Mouse (Mus musculus) small intestine, adult 2 months (tissue): Measurements from ENCODE around the gene Gm49027. TPM values are rescaled to one million over a fixed set of nuclear protein-coding genes. Genes with fewer than 3 reads are reported as not detected.
"Not testable (repeated sequence)": the region's sequence is repeated elsewhere in the genome, so short reads cannot be mapped to it uniquely, and the experiment has no call there.

ENCODE experiments used
- H3K27ac ChIP-seq: fragments of 200-500 bp; 2 replicates; pipeline ENCODE4 v1.5.1; 2012; ENCODE audit warnings: low read depth, low read length, control low read depth, inconsistent platforms; ENCODE audit not compliant: insufficient read depth
- H3K27me3 ChIP-seq: fragments of 200-500 bp; 2 replicates; pipeline ENCODE4 v1.6.1; 2012; ENCODE audit warnings: mild to moderate bottlenecking, moderate library complexity, low read length, inconsistent platforms; ENCODE audit not compliant: control insufficient read depth, insufficient read depth
- H3K36me3 ChIP-seq: fragments of 200-500 bp; 2 replicates; pipeline ENCODE4 v1.6.1; 2012; ENCODE audit warnings: mild to moderate bottlenecking, low read length, control low read depth, inconsistent platforms; ENCODE audit not compliant: control insufficient read depth, insufficient read depth
- H3K4me1 ChIP-seq: fragments of 200-500 bp; 2 replicates; pipeline ENCODE4 v1.6.1; 2012; ENCODE audit warnings: low read length, inconsistent platforms, mixed read lengths; ENCODE audit not compliant: control insufficient read depth, insufficient read depth, insufficient read length
- H3K4me3 ChIP-seq: fragments of 200-500 bp; 2 replicates; pipeline ENCODE4 v1.5.1; 2012; ENCODE audit warnings: low read depth, mild to moderate bottlenecking, control low read depth, inconsistent platforms, low read length, moderate library complexity
- CTCF ChIP-seq: fragments of 200-500 bp; IDR thresholded peaks from 2 replicates; pipeline ENCODE4 v1.5.1; 2012; ENCODE audit warnings: low read depth, mild to moderate bottlenecking, control low read depth, inconsistent platforms, low read length, moderate library complexity, mixed read lengths; ENCODE audit not compliant: insufficient replicate concordance, insufficient read length; ENCODE audit errors: extremely low read depth
- POLR2A ChIP-seq: fragments of 200-500 bp; IDR thresholded peaks from 2 replicates; pipeline ENCODE4 v1.6.1; 2012; ENCODE audit warnings: low read depth, mild to moderate bottlenecking, control low read depth, inconsistent platforms, low read length, moderate library complexity
- WGBS: fragments of 180-500 bp; shearing (Covaris S2); methylation state at CpG from one replicate; pipeline ENCODE4 v1.1.7; 2018; 5-methylcytosine and 5-hydroxymethylcytosine counted together
- polyA plus RNA-seq: library from polyadenylated mRNA; depleted of rRNA; stranded (reverse); fragments of >200 nt; gene quantifications from 2 replicates; pipeline ENCODE4 v1.2.3, GENCODE M21; 2012

Gm49027 gene
- polyA plus RNA-seq, 1 experiment = 9.3 TPM

GRCm38 (mm10) chr5:123520666-123521065 lies 4.6 kb downstream of the Gm49027 start:
- 91% methylated on average over 9 of the region's 9 CpGs for WGBS
- no peak overlapping the region for H3K27ac ChIP-seq
- peaks cover 22% of the 10 kb centered on the region for H3K36me3 ChIP-seq
- peaks cover 3% of the 10 kb centered on the region for H3K4me1 ChIP-seq
- no peak overlapping the region for H3K4me3 ChIP-seq
- no peaks in the 10 kb centered on the region for H3K27me3 ChIP-seq
- TF ChIP-seq CTCF (no peak), POLR2A (no peak)

GRCm38 (mm10) chr5:123514871-123515270 lies 10.4 kb downstream of the Gm49027 start:
- Histone ChIP-seq H3K27ac (no peak overlapping the region), H3K4me3 (no peak overlapping the region), H3K36me3 (peaks cover 23% of the 10 kb centered on the region), H3K4me1 (no peaks in the 10 kb centered on the region), H3K27me3 (no peaks in the 10 kb centered on the region)
- no peak for TF ChIP-seq CTCF
- TF ChIP-seq POLR2A = no peak
- WGBS = 95% methylated on average over 5 of the region's 5 CpGs

- peaks cover 9% of the 10 kb centered on the region for H3K4me1 ChIP-seq
- no peak overlapping the region for H3K27ac ChIP-seq
- peaks cover 14% of the 10 kb centered on the region for H3K36me3 ChIP-seq
- no peak overlapping the region for H3K4me3 ChIP-seq
- WGBS = 52% methylated on average over 3 of the region's 3 CpGs
- TF ChIP-seq CTCF (no peak), POLR2A (no peak)
- peaks cover 17% of the 10 kb centered on the region for H3K27me3 ChIP-seq
Observed at GRCm38 (mm10) chr5:123512102-123512501, 13.2 kb downstream of the Gm49027 start.

- H3K4me1 ChIP-seq, H3K27ac ChIP-seq, H3K4me3 ChIP-seq, H3K36me3 ChIP-seq: not testable (repeated sequence)
- WGBS = 81% methylated on average over 3 of the region's 3 CpGs
- H3K27me3 ChIP-seq = peaks cover 23% of the 10 kb centered on the region
Observed at GRCm38 (mm10) chr5:123511426-123511825, 13.9 kb downstream of the Gm49027 start.

GRCm38 (mm10) chr5:123510160-123510559 lies 15.1 kb downstream of the Gm49027 start, which contains the start of gene B3gnt4:
Gene B3gnt4 (plus strand): TSS chr5:123510460.
- peaks cover 9% of the 10 kb centered on the region for H3K4me1 ChIP-seq
- no peak within 1 kb of the TSS for H3K27ac ChIP-seq
- no peak within 1 kb of the TSS for H3K4me3 ChIP-seq
- 85% methylated on average over 5 of the region's 5 CpGs for WGBS
- TF ChIP-seq POLR2A (no peak), CTCF (no peak)
- H3K36me3 ChIP-seq = peaks cover under 1% of the 10 kb centered on the region; the same call in 1 of the 2 replicates
- peaks cover 23% of the 10 kb centered on the region for H3K27me3 ChIP-seq

- WGBS = 13% methylated on average over 12 of the region's 12 CpGs
- H3K4me3 ChIP-seq = peak overlapping the region; percentile 76
- H3K27ac ChIP-seq = no peak overlapping the region
- peaks cover 23% of the 10 kb centered on the region for H3K27me3 ChIP-seq
- peaks cover 9% of the 10 kb centered on the region for H3K4me1 ChIP-seq
- TF ChIP-seq POLR2A (no peak), CTCF (no peak)
- no peaks in the 10 kb centered on the region for H3K36me3 ChIP-seq
Observed at GRCm38 (mm10) chr5:123508921-123509320, 16.4 kb downstream of the Gm49027 start.

- H3K36me3 ChIP-seq = no peaks in the 10 kb centered on the region
- H3K4me1 ChIP-seq = peaks cover 9% of the 10 kb centered on the region
- H3K4me3 ChIP-seq = peak overlapping the region; percentile 76
- H3K27ac ChIP-seq = no peak overlapping the region
- WGBS = 1% methylated on average over 59 of the region's 59 CpGs
- TF ChIP-seq POLR2A (no peak), CTCF (no peak)
- peaks cover 23% of the 10 kb centered on the region for H3K27me3 ChIP-seq
Observed at GRCm38 (mm10) chr5:123507936-123508723, 17.2 kb downstream of the Gm49027 start.

- WGBS = 25% methylated on average over 4 of the region's 4 CpGs
- no peak for TF ChIP-seq CTCF
- no peak for TF ChIP-seq POLR2A
Observed at GRCm38 (mm10) chr5:123501973-123502372, 23.3 kb downstream of the Gm49027 start.

More at GRCm38 (mm10) chr5:123501973-123502372, 23.3 kb downstream of the Gm49027 start:
- peaks cover 6% of the 10 kb centered on the region for H3K27me3 ChIP-seq
- no peaks in the 10 kb centered on the region for H3K36me3 ChIP-seq
- H3K4me3 ChIP-seq = no peak overlapping the region
- no peak overlapping the region for H3K27ac ChIP-seq
- 0 out of 2 replicates have a peak, but pooled peaks cover 2% of the 10 kb centered on the region for H3K4me1 ChIP-seq
